Mouse (Mus musculus): Measurements from ENCODE around the gene Ccdc177. TPM values are rescaled to one million over a fixed set of nuclear protein-coding genes. Genes with fewer than 3 reads are reported as not detected.

Ccdc177 gene
- polyA plus RNA-seq, 1 experiment from 2014 or later = 2.0 TPM

DNA sequence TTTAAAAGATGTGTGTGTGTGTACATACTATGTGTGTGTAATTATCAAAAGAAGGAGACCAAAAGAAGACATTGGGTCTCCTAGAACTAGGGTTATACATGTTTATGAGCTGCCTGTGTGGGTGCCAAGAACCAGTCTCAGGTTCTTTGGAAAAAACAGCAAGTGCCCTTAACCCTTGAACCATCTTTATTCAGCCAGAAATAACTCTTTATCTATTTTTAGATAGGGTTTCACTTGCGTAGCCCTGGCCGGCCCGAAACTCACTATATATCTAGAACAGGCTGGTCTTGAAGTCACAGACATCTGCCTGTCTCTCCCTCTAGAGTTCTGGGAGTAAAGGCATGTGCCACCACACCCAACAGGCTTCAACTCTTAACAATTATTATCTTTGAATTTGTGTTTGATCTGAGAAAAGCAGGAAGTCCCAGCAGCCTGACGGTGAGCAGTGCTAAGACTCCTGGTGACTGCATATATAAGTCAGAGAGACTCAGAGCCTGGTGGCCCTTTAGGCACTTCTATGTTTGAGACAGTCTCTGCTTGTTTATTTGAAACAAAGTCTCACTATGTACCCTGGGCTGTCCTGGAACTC is 15.7 kb upstream of the Ccdc177 start:
- Histone ChIP-seq H3K27me3 (replicated peaks; ENCODE audit: control insufficient read depth, insufficient read depth, low read length) (no peaks in the 10 kb centered on the region), H3K9ac (ENCODE audit: low read depth, low read length) (no peak overlapping the region), H3K4me3 (ENCODE audit: low read length) (no peak overlapping the region), H3K9me3 (ENCODE audit: control insufficient read depth, low read length) (no peaks in the 10 kb centered on the region), H3K27ac (ENCODE audit: low read depth, low read length) (no peak overlapping the region), H3K36me3 (ENCODE audit: control insufficient read depth, insufficient read depth, low read length) (no peaks in the 10 kb centered on the region), H3K4me2 (ENCODE audit: low read length) (no peak overlapping the region), H3K4me1 (ENCODE audit: control insufficient read depth, insufficient read depth, low read depth, low read length) (no peaks in the 10 kb centered on the region)
- ATAC-seq = no peak
- whole genome bisulfite sequencing = 90% methylated on average over 4 of the region's 4 CpGs

DNA sequence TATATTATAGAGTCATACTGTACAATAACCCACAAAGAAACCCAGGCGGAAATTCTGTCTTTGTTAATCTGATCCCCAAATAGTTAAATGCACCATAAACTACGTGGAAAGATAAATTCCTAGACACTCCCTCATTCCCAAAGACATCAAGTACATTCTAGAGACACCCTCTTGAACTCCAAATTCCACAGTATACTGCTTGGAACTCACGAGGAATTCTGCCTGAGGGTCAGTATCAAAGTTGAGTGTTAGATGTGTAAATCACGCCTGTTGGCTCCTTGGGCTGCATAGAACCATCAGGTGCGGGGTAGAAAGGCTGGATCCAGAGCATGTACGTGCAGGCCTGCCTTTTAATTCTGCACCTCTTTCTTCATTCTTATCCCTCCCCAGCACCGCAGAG is 14.3 kb upstream of the Ccdc177 start:
- Histone ChIP-seq H3K9ac (ENCODE audit: low read depth, low read length) (no peak overlapping the region), H3K9me3 (ENCODE audit: control insufficient read depth, low read length) (no peaks in the 10 kb centered on the region), H3K4me1 (ENCODE audit: control insufficient read depth, insufficient read depth, low read depth, low read length) (no peaks in the 10 kb centered on the region), H3K4me3 (ENCODE audit: low read length) (no peak overlapping the region), H3K27me3 (replicated peaks; ENCODE audit: control insufficient read depth, insufficient read depth, low read length) (no peaks in the 10 kb centered on the region), H3K36me3 (ENCODE audit: control insufficient read depth, insufficient read depth, low read length) (no peaks in the 10 kb centered on the region), H3K4me2 (ENCODE audit: low read length) (no peak overlapping the region), H3K27ac (ENCODE audit: low read depth, low read length) (no peak overlapping the region)
- 80% methylated on average over 7 of the region's 7 CpGs for WGBS
- no peak for ATAC-seq

DNA sequence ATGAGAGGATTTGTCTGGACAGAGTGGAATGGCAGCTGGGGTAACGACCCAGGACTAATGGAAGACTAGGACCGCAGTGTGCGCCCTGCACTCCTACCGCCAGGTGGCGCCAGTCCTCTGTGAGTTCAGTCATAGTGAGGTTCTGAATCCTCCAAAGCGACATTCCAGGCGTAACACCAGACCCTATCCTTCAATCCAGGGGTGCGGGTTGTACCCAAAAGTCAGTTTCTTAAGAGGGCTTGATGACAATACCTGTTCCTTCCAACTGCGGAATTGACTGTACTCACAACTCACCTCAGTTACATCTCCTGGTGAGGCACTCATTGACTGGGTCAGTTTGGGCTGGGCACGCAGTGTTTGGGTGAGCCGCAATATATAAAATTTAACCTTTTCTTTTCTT is 9.2 kb upstream of the Ccdc177 start:
- H3K4me2 ChIP-seq (ENCODE audit: low read length) = peak overlapping the region; percentile 46
- H3K36me3 ChIP-seq (ENCODE audit: control insufficient read depth, insufficient read depth, low read length) = no peaks in the 10 kb centered on the region
- WGBS = 20% methylated on average over 11 of the region's 11 CpGs
- H3K27ac ChIP-seq (ENCODE audit: low read depth, low read length) = no peak overlapping the region
- H3K9me3 ChIP-seq (ENCODE audit: control insufficient read depth, low read length) = no peaks in the 10 kb centered on the region
- no peaks in the 10 kb centered on the region for H3K4me1 ChIP-seq (ENCODE audit: control insufficient read depth, insufficient read depth, low read depth, low read length)
- no peak overlapping the region for H3K9ac ChIP-seq (ENCODE audit: low read depth, low read length)
- no peak overlapping the region for H3K4me3 ChIP-seq (ENCODE audit: low read length)
- peak; percentile 81 for ATAC-seq
- no peaks in the 10 kb centered on the region for H3K27me3 ChIP-seq (replicated peaks; ENCODE audit: control insufficient read depth, insufficient read depth, low read length)

DNA sequence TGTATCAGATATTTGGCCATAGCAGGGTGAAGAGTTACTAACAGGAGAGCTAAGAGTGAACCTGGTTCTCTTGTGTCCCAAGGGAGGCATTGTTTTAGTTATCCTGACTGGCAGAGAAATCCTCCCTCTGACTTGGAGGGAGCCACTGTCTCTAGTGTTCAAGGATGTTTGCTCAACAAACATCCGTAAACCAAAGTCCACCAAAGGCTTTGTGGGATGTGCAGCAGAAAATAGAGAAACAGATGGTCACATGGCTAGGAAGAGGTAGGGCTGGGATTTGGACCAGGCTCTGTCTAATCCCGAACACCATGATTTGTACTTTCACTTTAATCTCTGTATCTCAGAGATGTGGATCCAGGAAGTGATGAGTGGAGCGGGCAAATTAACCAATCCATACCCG is 3.6 kb upstream of the Ccdc177 start:
- no peak for ATAC-seq
- WGBS = 76% methylated on average over 4 of the region's 4 CpGs
- H3K4me1 ChIP-seq (ENCODE audit: control insufficient read depth, insufficient read depth, low read depth, low read length) = peaks cover 3% of the 10 kb centered on the region
- no peak overlapping the region for H3K27ac ChIP-seq (ENCODE audit: low read depth, low read length)
- H3K36me3 ChIP-seq (ENCODE audit: control insufficient read depth, insufficient read depth, low read length) = no peaks in the 10 kb centered on the region
- H3K4me3 ChIP-seq (ENCODE audit: low read length) = no peak overlapping the region
- no peak overlapping the region for H3K4me2 ChIP-seq (ENCODE audit: low read length)
- H3K27me3 ChIP-seq (replicated peaks; ENCODE audit: control insufficient read depth, insufficient read depth, low read length) = no peaks in the 10 kb centered on the region
- H3K9me3 ChIP-seq (ENCODE audit: control insufficient read depth, low read length) = no peaks in the 10 kb centered on the region
- no peak overlapping the region for H3K9ac ChIP-seq (ENCODE audit: low read depth, low read length)

GRCm38 (mm10) chr12:80762982-80763381 is 2.5 kb upstream of the Ccdc177 start:
- no peak for ATAC-seq
- Histone ChIP-seq H3K4me2 (ENCODE audit: low read length) (no peak overlapping the region), H3K27ac (ENCODE audit: low read depth, low read length) (no peak overlapping the region), H3K36me3 (ENCODE audit: control insufficient read depth, insufficient read depth, low read length) (peaks cover 9% of the 10 kb centered on the region), H3K27me3 (replicated peaks; ENCODE audit: control insufficient read depth, insufficient read depth, low read length) (no peaks in the 10 kb centered on the region), H3K4me1 (ENCODE audit: control insufficient read depth, insufficient read depth, low read depth, low read length) (peaks cover 14% of the 10 kb centered on the region), H3K9me3 (ENCODE audit: control insufficient read depth, low read length) (peaks cover 4% of the 10 kb centered on the region), H3K9ac (ENCODE audit: low read depth, low read length) (no peak overlapping the region), H3K4me3 (ENCODE audit: low read length) (no peak overlapping the region)
- WGBS = 89% methylated on average over 5 of the region's 5 CpGs

GRCm38 (mm10) chr12:80759713-80760395 is 633 bp downstream of the Ccdc177 start:
- H3K9me3 ChIP-seq (ENCODE audit: control insufficient read depth, low read length) = peaks cover 14% of the 10 kb centered on the region
- H3K9ac ChIP-seq (ENCODE audit: low read depth, low read length) = peak overlapping the region; percentile 92
- under 1% methylated on average over 22 of the region's 22 CpGs for WGBS
- ATAC-seq = peak; percentile 60
- H3K36me3 ChIP-seq (ENCODE audit: control insufficient read depth, insufficient read depth, low read length) = peaks cover 38% of the 10 kb centered on the region
- H3K4me2 ChIP-seq (ENCODE audit: low read length) = peak overlapping the region; percentile 58
- H3K4me3 ChIP-seq (ENCODE audit: low read length) = peak overlapping the region; percentile 63
- peaks cover 22% of the 10 kb centered on the region for H3K4me1 ChIP-seq (ENCODE audit: control insufficient read depth, insufficient read depth, low read depth, low read length)
- 0 out of 2 replicates have a peak, but pooled peaks cover 2% of the 10 kb centered on the region for H3K27me3 ChIP-seq (replicated peaks; ENCODE audit: control insufficient read depth, insufficient read depth, low read length)
- H3K27ac ChIP-seq (ENCODE audit: low read depth, low read length) = peak overlapping the region; percentile 98

DNA sequence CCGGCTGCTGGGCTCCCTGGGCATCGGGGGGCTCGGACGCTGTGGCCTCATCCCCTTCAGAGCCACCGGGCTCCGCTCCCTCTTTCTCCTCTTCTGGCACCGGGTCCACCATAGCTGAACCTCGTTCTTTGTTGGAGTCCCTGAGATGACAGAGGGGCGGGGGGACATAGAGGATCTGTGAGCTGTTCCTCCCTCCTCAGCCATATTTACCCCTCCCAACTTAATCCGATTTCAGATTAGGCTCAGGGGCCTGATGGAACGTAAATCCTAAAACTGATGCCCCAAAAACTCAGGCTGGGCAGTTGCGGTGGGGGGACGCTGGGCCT is 1.1 kb downstream of the Ccdc177 start:
- Histone ChIP-seq H3K4me1 (ENCODE audit: control insufficient read depth, insufficient read depth, low read depth, low read length) (peaks cover 22% of the 10 kb centered on the region), H3K9ac (ENCODE audit: low read depth, low read length) (peak overlapping the region; percentile 92), H3K27me3 (replicated peaks; ENCODE audit: control insufficient read depth, insufficient read depth, low read length) (0 out of 2 replicates have a peak, but pooled peaks cover 2% of the 10 kb centered on the region), H3K4me3 (ENCODE audit: low read length) (peak overlapping the region; percentile 63), H3K27ac (ENCODE audit: low read depth, low read length) (peak overlapping the region; percentile 98), H3K4me2 (ENCODE audit: low read length) (peak overlapping the region; percentile 58), H3K36me3 (ENCODE audit: control insufficient read depth, insufficient read depth, low read length) (peaks cover 41% of the 10 kb centered on the region), H3K9me3 (ENCODE audit: control insufficient read depth, low read length) (peaks cover 14% of the 10 kb centered on the region)
- 5% methylated on average over 13 of the region's 13 CpGs for WGBS
- peak; percentile 38; the same call in 1 of the 2 replicates for ATAC-seq

GRCm38 (mm10) chr12:80758559-80759386 is 1.7 kb downstream of the Ccdc177 start:
- ATAC-seq = no peak
- 20% methylated on average over 74 of the region's 92 CpGs for WGBS
- Histone ChIP-seq H3K36me3 (ENCODE audit: control insufficient read depth, insufficient read depth, low read length) (peaks cover 44% of the 10 kb centered on the region), H3K9me3 (ENCODE audit: control insufficient read depth, low read length) (peaks cover 14% of the 10 kb centered on the region), H3K27me3 (replicated peaks; ENCODE audit: control insufficient read depth, insufficient read depth, low read length) (0 out of 2 replicates have a peak, but pooled peaks cover 2% of the 10 kb centered on the region), H3K9ac (ENCODE audit: low read depth, low read length) (peak overlapping the region; percentile 92), H3K4me1 (ENCODE audit: control insufficient read depth, insufficient read depth, low read depth, low read length) (peaks cover 22% of the 10 kb centered on the region), H3K4me2 (ENCODE audit: low read length) (peak overlapping the region; percentile 58), H3K27ac (ENCODE audit: low read depth, low read length) (peak overlapping the region; percentile 98), H3K4me3 (ENCODE audit: low read length) (peak overlapping the region; percentile 63)
